In genomic region chr4:43043644-43044357, GRCm38 (mm10) we compare ENCODE assay signal across 9 mouse cellular contexts. TPM values are rescaled to one million over a fixed set of nuclear protein-coding genes. Genes with fewer than 3 reads are reported as not detected.
DNase-seq lines count a peak whose midpoint lies in the region; ATAC-seq lines count a peak whose summit lies in the region.
"Had no signal": no experiment of that assay in that cellular context is flagged by ENCODE, and none has a peak within 500 bp of the region (broad histone marks: within the 10 kb centered on the region; RNA-seq: fewer than 3 reads in every experiment).

No protein-coding gene starts in this region.

- peak overlapping the region; percentile 74 for H3K4me2 ChIP-seq in heart, embryonic 13.5 days
- H3K4me2 ChIP-seq in kidney, embryonic 15.5 days: peak overlapping the region; percentile 85
- H3K4me2 ChIP-seq in lung, embryonic 15.5 days: peak overlapping the region; percentile 90
- H3K4me2 ChIP-seq in neural tube, embryonic 15.5 days: peak overlapping the region; percentile 88

- H3K9me3 ChIP-seq in heart, embryonic 13.5 days: no peaks in the 10 kb centered on the region
- H3K9me3 ChIP-seq in kidney, embryonic 15.5 days (replicated peaks): no peaks in the 10 kb centered on the region
- H3K9me3 ChIP-seq in lung, embryonic 15.5 days: no peaks in the 10 kb centered on the region
- no peaks in the 10 kb centered on the region for H3K9me3 ChIP-seq in neural tube, embryonic 15.5 days (replicated peaks)

- no peak for ATAC-seq in heart, embryonic 13.5 days (ENCODE audit: extremely low read depth, insufficient number of reproducible peaks, low FRiP score, low TSS enrichment)
- no peak for ATAC-seq in kidney, embryonic 15.5 days (replicated peaks; ENCODE audit: low FRiP score)
- ATAC-seq in lung, embryonic 15.5 days (ENCODE audit: borderline replicate concordance, extremely low read depth, low FRiP score, low TSS enrichment): peak; percentile 12; the same call in 1 of the 2 replicates
- peak; percentile 23 for ATAC-seq in neural tube, embryonic 15.5 days (ENCODE audit: low FRiP score)

- H3K9ac ChIP-seq in heart, embryonic 13.5 days: peak overlapping the region; percentile 81
- H3K9ac ChIP-seq in kidney, embryonic 15.5 days: 0 out of 2 replicates have a peak overlapping the region, but pooled peaks have one; percentile 3
- H3K9ac ChIP-seq in lung, embryonic 15.5 days: 0 out of 2 replicates have a peak overlapping the region, but pooled peaks have one; percentile 10
- H3K9ac ChIP-seq in neural tube, embryonic 15.5 days (replicated peaks): no peak overlapping the region; the same call in 1 of the 2 replicates

- H3K27me3 ChIP-seq in heart, embryonic 13.5 days (replicated peaks): no peaks in the 10 kb centered on the region
- no peaks in the 10 kb centered on the region for H3K27me3 ChIP-seq in kidney, embryonic 15.5 days
- H3K27me3 ChIP-seq in lung, embryonic 15.5 days: no peaks in the 10 kb centered on the region
- no peaks in the 10 kb centered on the region for H3K27me3 ChIP-seq in neural tube, embryonic 15.5 days (replicated peaks)

- DNase-seq in urinary bladder, postnatal 14 days (ENCODE audit: low spot score): peak; percentile 70
- no peak for DNase-seq in urinary bladder, postnatal 25 days (ENCODE audit: low spot score)
- DNase-seq in embryo, embryonic 10 days (ENCODE audit: low spot score): peak; percentile 90
- peak; percentile 52 to 69 for DNase-seq in thymus, postnatal 36 days

- H3K4me3 ChIP-seq in heart, embryonic 13.5 days: peak overlapping the region; percentile 66
- peak overlapping the region; percentile 65; the same call in 1 of the 2 replicates for H3K4me3 ChIP-seq in kidney, embryonic 15.5 days (replicated peaks)
- peak overlapping the region; percentile 14; the same call in 1 of the 2 replicates for H3K4me3 ChIP-seq in lung, embryonic 15.5 days
- H3K4me3 ChIP-seq in neural tube, embryonic 15.5 days (replicated peaks): peak overlapping the region; percentile 63
- H3K4me3 ChIP-seq: erythroblast, embryonic 14.5 days had no signal

- H3K4me1 ChIP-seq in heart, embryonic 13.5 days: peaks cover 50% of the 10 kb centered on the region
- H3K4me1 ChIP-seq in kidney, embryonic 15.5 days: peaks cover 46% of the 10 kb centered on the region
- H3K4me1 ChIP-seq in lung, embryonic 15.5 days: peaks cover 39% of the 10 kb centered on the region
- peaks cover 51% of the 10 kb centered on the region for H3K4me1 ChIP-seq in neural tube, embryonic 15.5 days

- H3K27ac ChIP-seq in heart, embryonic 13.5 days (replicated peaks): peak overlapping the region; percentile 83
- peak overlapping the region; percentile 72 for H3K27ac ChIP-seq in kidney, embryonic 15.5 days
- H3K27ac ChIP-seq in lung, embryonic 15.5 days: peak overlapping the region; percentile 72
- peak overlapping the region; percentile 75 for H3K27ac ChIP-seq in neural tube, embryonic 15.5 days (replicated peaks)

- no peaks in the 10 kb centered on the region for H3K36me3 ChIP-seq in heart, embryonic 13.5 days
- no peaks in the 10 kb centered on the region for H3K36me3 ChIP-seq in kidney, embryonic 15.5 days
- H3K36me3 ChIP-seq in lung, embryonic 15.5 days: no peaks in the 10 kb centered on the region
- no peaks in the 10 kb centered on the region for H3K36me3 ChIP-seq in neural tube, embryonic 15.5 days

- WGBS in heart, embryonic 13.5 days: 17% methylated on average over 7 of the region's 7 CpGs
- 21% methylated on average over 7 of the region's 7 CpGs for WGBS in kidney, embryonic 15.5 days
- WGBS in lung, embryonic 15.5 days: 11% methylated on average over 7 of the region's 7 CpGs
- WGBS in neural tube, embryonic 15.5 days: 11% methylated on average over 7 of the region's 7 CpGs

RNA-seq across cellular contexts. Expression of gene Fam214b, which starts 2.2 kb away (rescaled TPM):
- polyA plus RNA-seq in heart, embryonic 13.5 days (2015; fragmentation: Nextera tagmentation; extraction: Ambion mirVana): 14.8 and 15.5 TPM in 2 replicates
- 10.8 and 11.8 TPM in 2 replicates for polyA plus RNA-seq in kidney, embryonic 15.5 days (2015; fragmentation: Nextera tagmentation; extraction: Ambion mirVana)
- 10.6 and 11.2 TPM in 2 replicates for polyA plus RNA-seq in lung, embryonic 15.5 days (2015; fragmentation: Nextera tagmentation; extraction: Ambion mirVana)
- 27.5 and 28.5 TPM in 2 replicates for polyA plus RNA-seq in neural tube, embryonic 15.5 days (2015; fragmentation: Nextera tagmentation; extraction: Ambion mirVana)

RNA-seq across cellular contexts. Expression of gene Stoml2, which starts 12.3 kb away (rescaled TPM):
- polyA plus RNA-seq in heart, embryonic 13.5 days (2015; fragmentation: Nextera tagmentation; extraction: Ambion mirVana): 211 and 238 TPM in 2 replicates
- 346 and 352 TPM in 2 replicates for polyA plus RNA-seq in kidney, embryonic 15.5 days (2015; fragmentation: Nextera tagmentation; extraction: Ambion mirVana)
- 321 and 331 TPM in 2 replicates for polyA plus RNA-seq in lung, embryonic 15.5 days (2015; fragmentation: Nextera tagmentation; extraction: Ambion mirVana)
- 231 and 240 TPM in 2 replicates for polyA plus RNA-seq in neural tube, embryonic 15.5 days (2015; fragmentation: Nextera tagmentation; extraction: Ambion mirVana)

RNA-seq across cellular contexts. Expression of gene Unc13b, which starts 15.0 kb away (rescaled TPM):
- 9.7 and 10.2 TPM in 2 replicates for polyA plus RNA-seq in heart, embryonic 13.5 days (2015; fragmentation: Nextera tagmentation; extraction: Ambion mirVana)
- 7.2 and 8.3 TPM in 2 replicates for polyA plus RNA-seq in kidney, embryonic 15.5 days (2015; fragmentation: Nextera tagmentation; extraction: Ambion mirVana)
- 5.5 and 7.3 TPM in 2 replicates for polyA plus RNA-seq in lung, embryonic 15.5 days (2015; fragmentation: Nextera tagmentation; extraction: Ambion mirVana)
- polyA plus RNA-seq in neural tube, embryonic 15.5 days (2015; fragmentation: Nextera tagmentation; extraction: Ambion mirVana): 11.1 and 12.3 TPM in 2 replicates

RNA-seq across cellular contexts. Expression of gene Pigo, which starts 18.2 kb away (rescaled TPM):
- polyA plus RNA-seq in heart, embryonic 13.5 days (2015; fragmentation: Nextera tagmentation; extraction: Ambion mirVana): 12.7 and 13.8 TPM in 2 replicates
- polyA plus RNA-seq in kidney, embryonic 15.5 days (2015; fragmentation: Nextera tagmentation; extraction: Ambion mirVana): 23.5 and 27.6 TPM in 2 replicates
- polyA plus RNA-seq in lung, embryonic 15.5 days (2015; fragmentation: Nextera tagmentation; extraction: Ambion mirVana): 19.0 and 22.1 TPM in 2 replicates
- polyA plus RNA-seq in neural tube, embryonic 15.5 days (2015; fragmentation: Nextera tagmentation; extraction: Ambion mirVana): 27.8 and 30.8 TPM in 2 replicates

RNA-seq across cellular contexts. Expression of gene Fancg, which starts 33.5 kb away (rescaled TPM):
- polyA plus RNA-seq in heart, embryonic 13.5 days (2015; fragmentation: Nextera tagmentation; extraction: Ambion mirVana): 10.8 and 11.0 TPM in 2 replicates
- 15.2 and 17.2 TPM in 2 replicates for polyA plus RNA-seq in kidney, embryonic 15.5 days (2015; fragmentation: Nextera tagmentation; extraction: Ambion mirVana)
- 20.8 and 20.9 TPM in 2 replicates for polyA plus RNA-seq in lung, embryonic 15.5 days (2015; fragmentation: Nextera tagmentation; extraction: Ambion mirVana)
- 21.0 and 22.8 TPM in 2 replicates for polyA plus RNA-seq in neural tube, embryonic 15.5 days (2015; fragmentation: Nextera tagmentation; extraction: Ambion mirVana)

Comparison
In these comparisons a context has a peak if more than half of its experiments do, and no peak if none do; other contexts are left out.
1. ATAC-seq: peak in lung, embryonic 15.5 days (single experiment) and neural tube, embryonic 15.5 days (single experiment); none in heart, embryonic 13.5 days (single experiment) and kidney, embryonic 15.5 days (single experiment).
2. H3K4me3 ChIP-seq: peak in every context shown above with its lines; median percentile 66 in heart, embryonic 13.5 days; 65 in kidney, embryonic 15.5 days; 63 in neural tube, embryonic 15.5 days; 14 in lung, embryonic 15.5 days.
3. Peak in every context shown above with its lines, with median percentiles within 50 percentile points of each other: H3K27ac ChIP-seq and H3K4me2 ChIP-seq.